Mouse (Mus musculus) left cerebral cortex, adult 8-10 months (tissue): ENCODE measurements around the gene Hrh3. TPM values are rescaled to one million over a fixed set of nuclear protein-coding genes. Genes with fewer than 3 reads are reported as not detected.

Experiments
- DNase-seq, 2 experiments: peaks; one replicate each; pipeline ENCODE4 v3.0.0; 2022; ENCODE audit warnings: low spot score in 2 of 2
- total RNA-seq, 4 experiments: library from RNA; stranded (reverse); gene quantifications; 2 replicates each; pipeline ENCODE4 v1.2.4; 2022

The Hrh3 gene
- total RNA-seq, 4 experiments from 2014 or later, result 95.0 to 129 (median 126) TPM

DNA sequence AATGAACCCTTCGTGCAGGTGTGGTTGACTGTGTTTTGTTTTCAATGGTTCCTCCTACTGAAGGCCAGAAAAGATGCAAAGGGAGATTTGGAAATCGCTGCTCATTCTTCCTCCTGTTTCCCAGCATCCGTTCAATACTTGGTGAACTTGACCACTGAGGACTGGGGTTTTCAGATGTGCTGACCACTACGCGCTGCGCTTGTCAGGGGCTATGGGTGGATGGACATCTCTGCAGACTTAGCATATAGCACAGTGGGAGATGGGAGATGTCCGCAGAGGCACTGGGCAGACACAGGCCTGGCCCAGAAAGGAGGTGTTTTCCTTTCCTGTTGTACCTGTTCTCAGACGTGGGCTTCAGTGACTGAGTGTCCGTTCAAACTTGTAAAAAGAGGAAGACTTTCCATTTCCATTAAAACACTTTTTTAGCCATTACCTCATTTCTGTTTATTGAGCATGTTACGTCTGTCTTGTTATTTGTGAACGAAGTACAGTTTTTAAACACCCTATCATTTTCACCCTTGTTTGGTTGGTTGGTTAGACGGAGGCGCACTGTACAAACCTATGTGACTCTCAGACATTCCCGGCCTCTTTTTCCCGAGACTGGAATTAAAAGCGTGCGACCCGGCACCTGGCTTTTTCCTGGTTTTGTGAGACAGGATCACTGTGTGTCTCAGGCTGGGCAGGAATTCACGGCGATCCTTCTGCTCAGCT, 34.4 kb downstream of the Hrh3 start:
- no peak for DNase-seq

DNA sequence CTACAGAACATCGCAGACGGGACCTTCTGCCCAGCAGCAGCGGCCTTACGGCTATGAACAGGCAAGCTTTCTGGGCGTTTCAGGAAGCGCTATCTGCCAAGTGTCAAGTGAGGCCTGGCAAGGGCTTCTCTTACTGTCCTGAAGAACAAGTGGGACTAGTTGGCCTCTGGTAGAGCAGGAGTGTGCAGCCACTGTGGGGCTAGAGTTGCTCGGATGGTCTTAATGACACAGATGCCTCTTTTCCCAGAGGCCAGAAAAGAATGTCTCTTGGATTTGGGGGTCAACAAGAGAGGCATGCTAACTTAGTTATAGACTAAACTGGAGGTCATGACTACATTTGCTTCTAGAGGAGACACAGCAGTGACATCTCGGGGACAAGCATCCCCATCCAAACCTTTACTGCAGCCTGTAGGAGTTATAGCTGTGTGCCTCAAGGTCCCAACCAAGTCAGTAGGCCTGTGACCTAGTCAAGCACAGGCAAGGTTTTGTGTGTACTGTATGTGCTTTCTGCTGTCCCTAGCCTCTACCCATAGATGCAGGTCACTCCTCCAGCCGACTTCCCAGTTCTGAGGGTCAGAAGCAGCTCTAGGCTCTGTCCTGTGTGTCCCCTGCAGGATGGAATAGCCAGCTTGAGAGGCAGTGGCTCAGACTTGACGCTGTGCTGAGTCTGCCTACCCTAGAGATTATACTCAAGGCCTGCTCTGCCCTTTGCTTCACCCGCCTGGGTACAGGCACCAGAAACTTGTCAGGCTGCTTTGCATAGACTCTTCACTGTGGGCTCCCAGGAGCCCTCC, 40.8 kb downstream of the Hrh3 start:
- no peak for DNase-seq

- no peak for DNase-seq
Observed at GRCm38 (mm10) chr2:180053001-180053400, 51.3 kb downstream of the Hrh3 start.

DNA sequence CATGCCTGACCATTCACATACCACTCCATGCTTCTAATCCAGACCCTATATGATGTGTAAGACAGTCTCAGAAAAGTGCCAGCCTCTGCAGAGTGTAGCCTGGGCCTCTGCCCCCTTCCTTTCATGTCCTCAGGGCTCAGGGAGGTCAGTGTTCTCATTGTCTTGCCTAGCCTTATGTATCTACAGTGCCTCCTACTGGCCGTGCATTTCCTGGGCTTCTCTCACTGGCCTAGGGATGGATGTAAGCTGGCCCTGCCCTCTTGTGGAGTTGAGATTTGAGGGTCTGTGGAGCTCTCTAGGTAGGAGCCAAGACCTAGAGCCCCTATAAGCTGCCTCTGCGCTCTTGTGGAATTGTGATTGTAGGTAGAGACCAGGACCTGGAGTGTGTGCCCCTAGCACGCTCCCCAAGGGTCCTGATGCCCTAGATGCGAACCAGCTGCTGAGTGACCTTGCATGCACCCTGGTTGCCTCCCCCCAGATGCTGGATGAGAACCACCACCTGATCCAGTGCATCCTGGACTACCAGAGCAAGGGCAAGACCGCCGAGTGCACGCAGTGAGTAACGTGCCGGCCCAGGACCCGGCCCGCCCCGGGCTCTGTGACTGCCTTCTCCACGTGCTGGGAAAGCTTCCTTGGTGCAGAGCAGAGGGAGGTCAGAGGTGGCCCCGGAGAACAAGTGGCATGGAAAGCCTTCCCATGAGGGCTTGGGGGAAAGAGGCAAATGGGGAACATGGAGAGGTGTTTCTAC, 52.1 kb downstream of the Hrh3 start:
- no peak for DNase-seq

DNA sequence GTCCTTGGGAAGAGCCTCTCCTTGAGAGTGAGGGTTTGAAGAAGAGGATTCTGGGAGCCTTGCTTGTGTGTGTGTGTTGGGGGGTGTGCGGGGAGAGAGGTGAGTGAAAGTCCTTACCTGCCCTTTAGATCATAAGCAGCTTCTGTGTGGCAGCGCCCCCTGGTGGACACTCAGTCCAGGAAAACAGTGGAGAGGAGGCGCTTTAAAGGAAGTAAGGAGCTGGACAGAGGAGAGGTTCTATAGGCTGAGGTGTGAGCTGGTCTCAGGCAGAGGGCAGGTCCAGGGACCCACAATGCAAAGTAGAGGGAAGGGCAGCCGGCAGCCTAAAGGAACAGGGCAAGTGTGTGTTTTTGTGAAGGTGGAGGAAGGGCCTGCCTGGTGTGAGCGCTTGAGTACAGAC, 53.3 kb downstream of the Hrh3 start:
- DNase-seq, result peak in 1 of 2 experiments; percentile 82

Other genes with a start within 250 kb of the Hrh3 start
- gene Taf4, start 127.8 kb downstream of the Hrh3 start, total RNA-seq, result 10 to 100 TPM; 21.2 to 28.4 (median 24.7) TPM
- 100 to 1,000 TPM in 3 of 4 experiments, 10 to 100 TPM in 1; 99.1 to 113 (median 109) TPM for gene Lsm14b, start 79.5 kb downstream of the Hrh3 start, total RNA-seq
- 100 to 1,000 TPM; 169 to 186 (median 174) TPM for gene Psma7, start 62.1 kb downstream of the Hrh3 start, total RNA-seq
- gene Ss18l1, start 62.0 kb downstream of the Hrh3 start, total RNA-seq, result 10 to 100 TPM; 37.1 to 40.6 (median 38.9) TPM
- 10 to 100 TPM; 14.8 to 18.1 (median 16.8) TPM for gene Mtg2, start 33.9 kb downstream of the Hrh3 start, total RNA-seq
- gene Osbpl2, start 14.8 kb upstream of the Hrh3 start, total RNA-seq, result 10 to 100 TPM; 56.0 to 59.0 (median 58.3) TPM
- 100 to 1,000 TPM; 107 to 109 (median 108) TPM for gene Adrm1, start 67.0 kb upstream of the Hrh3 start, total RNA-seq
- 10 to 100 TPM in 1 of 4 experiments, 1 to 10 TPM in 3; 5.9 to 11.1 (median 7.3) TPM for gene Lama5, start 121.4 kb upstream of the Hrh3 start, total RNA-seq
- 100 to 1,000 TPM; 616 to 845 (median 743) TPM for gene Rps21, start 152.9 kb upstream of the Hrh3 start, total RNA-seq
- gene Cables2, start 169.0 kb upstream of the Hrh3 start, total RNA-seq, result 10 to 100 TPM; 27.2 to 31.6 (median 27.7) TPM
- not detected for gene Rbbp8nl, start 185.4 kb upstream of the Hrh3 start, total RNA-seq
- gene Gata5, start 230.2 kb upstream of the Hrh3 start, total RNA-seq, result not detected